ENCODE assay signal across 9 mouse cellular contexts in the genomic region with DNA sequence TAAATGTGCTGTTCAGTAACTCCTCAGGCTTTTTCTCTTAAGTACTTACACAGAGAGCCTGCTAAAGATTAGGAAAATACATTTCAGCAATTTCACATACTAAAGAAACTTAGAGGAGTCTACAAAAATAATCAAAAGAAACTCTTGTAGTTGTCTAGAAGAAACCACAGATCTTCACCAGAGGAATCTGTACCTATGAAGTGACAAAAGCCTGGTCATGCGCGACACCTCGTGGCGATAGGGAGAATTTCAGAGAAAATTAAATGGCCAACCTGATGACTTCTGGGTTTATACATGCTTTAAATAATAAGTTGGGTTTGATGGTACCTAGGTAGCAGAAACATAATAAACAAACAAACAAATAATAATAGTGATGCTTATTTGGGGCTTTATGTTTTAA.
A peak's percentile ranks its signal among the peaks of the same experiment; 100 is the strongest.
DNase-seq lines count a peak whose midpoint lies in the region; ATAC-seq lines count a peak whose summit lies in the region.
"Had no signal": no experiment of that assay in that cellular context is flagged by ENCODE, and none has a peak within 500 bp of the region (broad histone marks: within the 10 kb centered on the region; RNA-seq: fewer than 3 reads in every experiment).

No protein-coding gene starts in this region.

- H3K4me1 ChIP-seq in kidney, embryonic 16.5 days (ENCODE audit: insufficient read depth, low read length) = no peaks in the 10 kb centered on the region
- no peaks in the 10 kb centered on the region for H3K4me1 ChIP-seq in midbrain, embryonic 12.5 days
- H3K4me1 ChIP-seq: neural tube, embryonic 13.5 days had no signal

- intact Hi-C loops in heart, postnatal 36 days (cut with DNase I) = loop anchor here (1.0 kb wide), 1 partner anchor 155 kb away; no protein-coding TSS in a partner anchor

- no peak overlapping the region for H3K4me3 ChIP-seq in kidney, embryonic 16.5 days (ENCODE audit: low read length)
- no peak overlapping the region for H3K4me3 ChIP-seq in midbrain, embryonic 12.5 days
- H3K4me3 ChIP-seq: neural tube, embryonic 13.5 days had no signal

- H3K36me3 ChIP-seq in kidney, embryonic 16.5 days (ENCODE audit: insufficient read depth, low read length) = no peaks in the 10 kb centered on the region
- H3K36me3 ChIP-seq in midbrain, embryonic 12.5 days = no peaks in the 10 kb centered on the region
- H3K36me3 ChIP-seq: neural tube, embryonic 13.5 days had no signal

- H3K27ac ChIP-seq in kidney, embryonic 16.5 days (ENCODE audit: low read length) = no peak overlapping the region
- no peak overlapping the region for H3K27ac ChIP-seq in midbrain, embryonic 12.5 days (replicated peaks)
- H3K27ac ChIP-seq: neural tube, embryonic 13.5 days had no signal

- no peak overlapping the region for H3K4me2 ChIP-seq in kidney, embryonic 16.5 days (replicated peaks; ENCODE audit: low read depth, low read length)
- H3K4me2 ChIP-seq in midbrain, embryonic 12.5 days (replicated peaks) = no peak overlapping the region
- H3K4me2 ChIP-seq: neural tube, embryonic 13.5 days had no signal

- H3K27me3 ChIP-seq in kidney, embryonic 16.5 days (ENCODE audit: insufficient read depth, low read length) = no peaks in the 10 kb centered on the region
- no peaks in the 10 kb centered on the region for H3K27me3 ChIP-seq in midbrain, embryonic 12.5 days
- H3K27me3 ChIP-seq: neural tube, embryonic 13.5 days had no signal

- no peak overlapping the region for H3K9ac ChIP-seq in kidney, embryonic 16.5 days (replicated peaks; ENCODE audit: low read length)
- H3K9ac ChIP-seq in midbrain, embryonic 12.5 days (replicated peaks) = no peak overlapping the region
- H3K9ac ChIP-seq: neural tube, embryonic 13.5 days had no signal

- peak; percentile 51 for DNase-seq in kidney, adult 18-20 months
- peak; percentile 26 to 79 for DNase-seq in adrenal gland, adult (ENCODE audit: inconsistent age in 2 of 2, low spot score in 1 of 2)
- DNase-seq in embryo, embryonic 11 days = peak; percentile 59
- DNase-seq in heart, postnatal 36 days = peak; percentile 14 to 41
- peak; percentile 26 to 59 for DNase-seq in layer of hippocampus, postnatal 25 days (ENCODE audit: extremely low spot score in 1 of 2, low spot score in 1 of 2)
- peak; percentile 55 for DNase-seq in thymus, postnatal 4 days

- no peak for ATAC-seq in kidney, embryonic 16.5 days (ENCODE audit: low FRiP score, low TSS enrichment)
- peak; percentile 34; the same call in 1 of the 2 replicates for ATAC-seq in midbrain, embryonic 12.5 days (ENCODE audit: low FRiP score, low read depth)

- WGBS in kidney, embryonic 16.5 days = 0% methylated on average over 4 of the region's 4 CpGs
- 4% methylated on average over 4 of the region's 4 CpGs for WGBS in midbrain, embryonic 12.5 days

- no peaks in the 10 kb centered on the region for H3K9me3 ChIP-seq in kidney, embryonic 16.5 days (ENCODE audit: low read length)
- no peaks in the 10 kb centered on the region for H3K9me3 ChIP-seq in midbrain, embryonic 12.5 days
- H3K9me3 ChIP-seq: neural tube, embryonic 13.5 days had no signal
